Mouse (Mus musculus) limb, embryonic 10.5 days (tissue): ENCODE results near the gene Foxf2. TPM values are rescaled to one million over a fixed set of nuclear protein-coding genes. Genes with fewer than 3 reads are reported as not detected.

ENCODE experiments used
- DNase-seq: peaks from one replicate; pipeline ENCODE4 v3.0.0-alpha.2; 2017; ENCODE audit warnings: low spot score
- H3K27ac ChIP-seq: fragments of 300-500 bp; sonication (generic); 2 replicates; pipeline ENCODE4 v1.5.1; 2016; ENCODE audit warnings: mild to moderate bottlenecking
- H3K27me3 ChIP-seq: fragments of 300-500 bp; sonication (generic); 2 replicates; pipeline ENCODE4 v1.6.1; 2016; ENCODE audit warnings: low read depth, mild to moderate bottlenecking; ENCODE audit not compliant: poor library complexity, severe bottlenecking
- H3K36me3 ChIP-seq: fragments of 300-500 bp; sonication (generic); 2 replicates; pipeline ENCODE4 v1.6.1; 2016; ENCODE audit warnings: mild to moderate bottlenecking, moderate library complexity
- H3K4me1 ChIP-seq: fragments of 300-500 bp; sonication (generic); 2 replicates; pipeline ENCODE4 v1.6.1; 2016
- H3K4me3 ChIP-seq: fragments of 300-500 bp; sonication (generic); 2 replicates; pipeline ENCODE4 v1.5.1; 2016; ENCODE audit warnings: mild to moderate bottlenecking, moderate library complexity
- H3K9me3 ChIP-seq: fragments of 300-500 bp; sonication (generic); replicated peaks from 2 replicates; pipeline ENCODE4 v1.6.1; 2016; ENCODE audit warnings: mild to moderate bottlenecking
- WGBS: fragments of 180-500 bp; shearing (Covaris S2); methylation state at CpG from one replicate; pipeline ENCODE4 v1.1.7; 2016; 5-methylcytosine and 5-hydroxymethylcytosine counted together
- microRNA-seq: library from miRNA; unstranded; fragments of <30 nt; microRNA quantifications from one replicate; pipeline ENCODE4, GENCODE M21; 2017
- polyA plus RNA-seq: library from polyadenylated mRNA; unstranded; fragments of >200 nt; fragmentation: Nextera tagmentation; extraction: Ambion mirVana; gene quantifications from 2 replicates; pipeline ENCODE4 v1.2.1, GENCODE M21; 2016

The Foxf2 gene
- polyA plus RNA-seq, 1 experiment from 2014 or later: 0.44 TPM

- Histone ChIP-seq H3K27me3 (peaks cover 23% of the 10 kb centered on the region), H3K36me3 (no peaks in the 10 kb centered on the region), H3K9me3 (no peaks in the 10 kb centered on the region), H3K4me3 (no peak overlapping the region), H3K27ac (no peak overlapping the region), H3K4me1 (peaks cover 9% of the 10 kb centered on the region)
- DNase-seq: peak; percentile 70
- 6% methylated on average over 3 of the region's 3 CpGs for WGBS
Measured at GRCm38 (mm10) chr13:31658963-31659362, 33.3 kb downstream of the Foxf2 start.

DNA sequence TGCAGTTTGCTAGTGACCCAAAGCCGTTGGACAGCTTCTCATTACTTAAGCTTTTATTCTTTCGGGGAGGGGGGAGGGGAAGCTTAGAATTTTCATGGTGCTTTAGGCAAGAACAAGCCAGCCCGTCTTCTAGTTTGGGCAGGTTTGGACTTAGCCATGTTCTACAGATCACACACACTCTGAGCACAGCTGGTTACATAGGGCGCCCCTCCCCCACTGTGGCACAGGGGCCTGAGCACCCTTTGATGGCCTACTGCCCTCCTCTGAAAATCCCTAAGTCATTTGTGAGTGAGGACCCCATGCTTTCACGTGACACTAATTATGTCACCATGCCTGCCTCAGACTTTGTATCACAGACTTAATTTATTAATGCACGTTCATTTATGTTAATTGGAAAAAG is 35.6 kb downstream of the Foxf2 start:
- DNase-seq: no peak
- Histone ChIP-seq H3K4me3 (no peak overlapping the region), H3K27me3 (peaks cover 23% of the 10 kb centered on the region), H3K27ac (no peak overlapping the region), H3K9me3 (no peaks in the 10 kb centered on the region), H3K4me1 (peaks cover 6% of the 10 kb centered on the region), H3K36me3 (no peaks in the 10 kb centered on the region)
- 54% methylated on average over 6 of the region's 6 CpGs for WGBS

DNA sequence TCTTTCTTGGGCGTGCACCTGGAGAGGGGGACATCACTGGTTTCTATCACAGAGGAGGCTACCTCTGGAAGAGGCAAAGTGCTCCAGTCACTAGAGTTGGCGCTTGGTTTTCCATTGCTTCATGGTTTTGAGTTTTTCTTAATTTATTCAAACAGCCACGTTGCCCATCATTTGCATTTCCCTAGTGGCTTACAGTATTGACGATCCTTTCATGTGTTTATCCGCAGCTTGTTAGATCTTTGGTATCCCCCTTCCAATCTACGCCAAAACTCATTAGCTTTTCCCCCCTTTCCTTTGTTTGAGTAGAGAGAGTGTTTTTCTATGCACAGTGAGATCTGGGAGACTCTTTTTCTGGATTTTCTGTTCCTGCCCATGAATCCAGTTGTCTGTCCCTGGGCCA is 39.8 kb downstream of the Foxf2 start:
- peaks cover 6% of the 10 kb centered on the region for H3K4me1 ChIP-seq
- H3K9me3 ChIP-seq: no peaks in the 10 kb centered on the region
- H3K36me3 ChIP-seq: no peaks in the 10 kb centered on the region
- peaks cover 2% of the 10 kb centered on the region; the same call in 1 of the 2 replicates for H3K27me3 ChIP-seq
- WGBS: 82% methylated on average over 6 of the region's 6 CpGs
- no peak for DNase-seq
- H3K4me3 ChIP-seq: no peak overlapping the region
- H3K27ac ChIP-seq: no peak overlapping the region

GRCm38 (mm10) chr13:31667919-31668524 is 42.4 kb downstream of the Foxf2 start:
- H3K9me3 ChIP-seq: no peaks in the 10 kb centered on the region
- no peak overlapping the region for H3K27ac ChIP-seq
- no peaks in the 10 kb centered on the region for H3K4me1 ChIP-seq
- no peak for DNase-seq
- WGBS: 76% methylated on average over 6 of the region's 6 CpGs
- no peaks in the 10 kb centered on the region for H3K27me3 ChIP-seq
- no peak overlapping the region for H3K4me3 ChIP-seq
- H3K36me3 ChIP-seq: no peaks in the 10 kb centered on the region

DNA sequence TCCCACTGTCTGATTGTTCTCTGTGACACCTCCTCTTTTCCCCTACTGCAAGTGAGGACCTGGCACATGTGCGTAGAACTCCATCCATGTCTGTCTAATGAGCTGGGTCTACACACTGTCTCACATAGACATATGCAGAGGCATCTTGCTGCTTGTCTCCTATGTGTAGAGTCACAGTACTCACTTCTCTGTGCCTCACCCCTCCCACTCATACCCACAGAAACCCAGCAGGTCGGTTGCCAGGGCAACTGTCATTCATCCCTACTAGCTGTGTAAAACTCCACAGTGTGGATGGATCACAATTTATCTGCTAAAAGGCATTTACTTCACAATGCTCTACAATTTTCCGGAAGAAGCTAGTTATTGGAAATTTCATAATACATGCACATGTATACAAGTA is 46.5 kb downstream of the Foxf2 start:
- H3K9me3 ChIP-seq: no peaks in the 10 kb centered on the region
- WGBS: 93% methylated on average over 3 of the region's 3 CpGs

More for the DNA sequence above, 46.5 kb downstream of the Foxf2 start:
- H3K4me1 ChIP-seq: no peaks in the 10 kb centered on the region
- H3K4me3 ChIP-seq: no peak overlapping the region
- H3K27ac ChIP-seq: no peak overlapping the region
- no peak for DNase-seq
- H3K27me3 ChIP-seq: no peaks in the 10 kb centered on the region
- H3K36me3 ChIP-seq: no peaks in the 10 kb centered on the region

Small RNA genes lying within 50 kb of the gene (microRNA-seq; reads per million reads assigned to microRNA genes)
- gene Gm27516: not detected

Other genes starting within 250 kb of the Foxf2 start
- gene Foxq1, start 69.7 kb upstream of the Foxf2 start, polyA plus RNA-seq: 0.09 TPM in 1 of 2 replicates, not detected in the other
- not detected in 2 replicates for gene A530084C06Rik, start 66.5 kb upstream of the Foxf2 start, polyA plus RNA-seq
- gene Foxc1, start 180.8 kb downstream of the Foxf2 start, polyA plus RNA-seq: 0.74 and 1.8 TPM in 2 replicates